Mouse (Mus musculus): Measurements from ENCODE around the gene Sbf2. TPM values are rescaled to one million over a fixed set of nuclear protein-coding genes. Genes with fewer than 3 reads are reported as not detected.
A peak's percentile ranks its signal among the peaks of the same experiment; 100 is the strongest.

Gene Sbf2
- total RNA-seq (2014; rRNA removed): 80.1 and 114 TPM in 2 replicates
- polyA plus RNA-seq (2015; fragmentation: Nextera tagmentation; extraction: Ambion mirVana): 31.5 and 41.0 TPM in 2 replicates

DNA sequence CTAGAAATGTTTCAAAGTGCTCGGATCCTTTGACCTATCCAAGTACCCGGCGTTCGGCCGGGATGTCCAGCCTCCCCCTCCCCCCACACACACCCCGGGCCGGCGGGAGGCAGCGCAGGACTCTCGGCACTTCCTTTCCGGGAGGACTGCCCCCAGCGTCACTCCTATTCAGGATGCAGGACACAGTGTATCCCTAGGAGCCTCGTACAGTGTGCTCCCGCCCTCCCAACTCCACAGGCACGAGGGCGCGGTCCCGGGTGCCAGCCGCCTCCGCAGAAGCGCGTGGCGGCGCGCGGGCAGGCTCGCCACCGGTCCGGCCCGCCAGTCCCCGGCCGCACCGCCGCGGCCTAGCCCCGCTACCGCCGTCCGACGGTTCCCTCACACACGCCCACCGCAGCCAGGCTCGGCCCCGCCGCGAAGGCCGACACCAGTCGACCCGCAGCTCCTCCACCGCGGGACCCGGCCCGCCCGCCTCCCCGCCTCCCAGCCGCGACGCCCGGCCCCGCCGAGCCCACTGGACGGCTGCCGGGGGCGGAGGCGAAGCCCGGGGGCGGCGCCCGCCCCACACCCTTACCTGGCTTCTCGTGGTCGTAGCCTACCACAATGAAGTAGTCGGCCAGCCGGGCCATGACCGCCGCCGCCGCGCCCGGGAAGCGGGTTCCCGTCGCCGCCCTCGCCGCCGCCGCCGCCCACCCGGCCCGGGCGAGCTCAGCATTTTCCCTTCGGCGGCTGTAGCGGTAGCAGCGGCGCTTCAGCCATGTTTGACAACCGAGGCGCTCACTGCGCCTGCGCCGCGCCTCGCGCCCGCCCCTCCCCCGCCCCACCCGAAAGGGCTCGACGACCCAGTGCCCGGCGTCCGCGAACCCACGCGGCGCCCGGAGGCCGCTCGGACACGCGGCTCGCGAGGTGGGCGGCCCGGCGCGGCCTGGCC lies at the start of gene Sbf2:
Sbf2 (minus strand) TSS at position 790 of the 931 bp plus-strand sequence.
- under 1% methylated on average over 47 of the region's 127 CpGs for WGBS
- ATAC-seq (ENCODE audit: low FRiP score): peak; percentile 90
- Histone ChIP-seq H3K27ac (ENCODE audit: low read depth, low read length) (peak within 1 kb of the TSS; percentile 96), H3K9me3 (ENCODE audit: low read length) (no peaks in the 10 kb centered on the region), H3K4me3 (ENCODE audit: low read depth, low read length) (peak within 1 kb of the TSS; percentile 98), H3K4me1 (ENCODE audit: insufficient read depth, low read length) (no peaks in the 10 kb centered on the region), H3K9ac (replicated peaks; ENCODE audit: low read length, poor library complexity, severe bottlenecking) (peak within 1 kb of the TSS; percentile 93), H3K4me2 (ENCODE audit: low read depth, low read length, poor library complexity, severe bottlenecking) (peak within 1 kb of the TSS; percentile 58), H3K27me3 (ENCODE audit: insufficient read depth, low read length) (no peaks in the 10 kb centered on the region), H3K36me3 (ENCODE audit: insufficient read depth, low read length) (no peaks in the 10 kb centered on the region)
- peak; percentile 88 for DNase-seq (ENCODE audit: low spot score)
- TF ChIP-seq CTCF (IDR thresholded peaks at IDR 0.05): peak; percentile 17

DNA sequence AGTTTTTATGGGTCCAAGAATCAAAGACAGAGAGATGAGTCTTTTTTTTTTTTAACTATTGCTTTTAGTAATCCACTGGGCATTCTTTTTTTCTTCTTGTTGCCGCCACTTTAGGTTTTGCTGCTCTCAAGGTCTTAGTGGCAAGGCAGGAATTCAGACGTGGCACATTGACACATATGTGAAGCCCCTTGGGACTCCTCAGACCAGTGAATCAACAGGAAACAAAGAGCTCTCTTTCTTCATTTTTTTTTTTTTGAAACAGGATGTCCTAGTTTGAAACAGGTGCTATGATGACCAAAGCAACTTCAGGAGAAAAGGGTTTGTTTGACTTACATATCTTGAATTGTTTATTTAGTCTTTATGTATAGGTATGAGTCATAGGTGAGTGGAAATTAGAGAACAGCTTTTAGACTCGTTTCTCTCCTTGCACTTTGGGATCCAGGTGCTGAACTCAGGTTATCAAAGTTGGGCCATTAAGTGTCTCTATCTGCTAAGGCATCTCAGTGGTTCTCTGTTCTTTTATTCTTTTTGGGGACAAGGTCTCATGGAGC lies 43.7 kb upstream of the Sbf2 start:
- Histone ChIP-seq H3K36me3 (ENCODE audit: insufficient read depth, low read length) (no peaks in the 10 kb centered on the region), H3K27me3 (ENCODE audit: insufficient read depth, low read length) (no peaks in the 10 kb centered on the region), H3K4me2 (ENCODE audit: low read depth, low read length, poor library complexity, severe bottlenecking) (no peak overlapping the region), H3K9ac (replicated peaks; ENCODE audit: low read length, poor library complexity, severe bottlenecking) (no peak overlapping the region), H3K4me3 (ENCODE audit: low read depth, low read length) (no peak overlapping the region), H3K27ac (ENCODE audit: low read depth, low read length) (no peak overlapping the region), H3K4me1 (ENCODE audit: insufficient read depth, low read length) (no peaks in the 10 kb centered on the region), H3K9me3 (ENCODE audit: low read length) (no peaks in the 10 kb centered on the region)
- ATAC-seq (ENCODE audit: low FRiP score) (no peak), DNase-seq (ENCODE audit: low spot score) (no peak)
- TF ChIP-seq CTCF (IDR thresholded peaks at IDR 0.05): no peak
- WGBS: 60% methylated on average over 3 of the region's 3 CpGs

DNA sequence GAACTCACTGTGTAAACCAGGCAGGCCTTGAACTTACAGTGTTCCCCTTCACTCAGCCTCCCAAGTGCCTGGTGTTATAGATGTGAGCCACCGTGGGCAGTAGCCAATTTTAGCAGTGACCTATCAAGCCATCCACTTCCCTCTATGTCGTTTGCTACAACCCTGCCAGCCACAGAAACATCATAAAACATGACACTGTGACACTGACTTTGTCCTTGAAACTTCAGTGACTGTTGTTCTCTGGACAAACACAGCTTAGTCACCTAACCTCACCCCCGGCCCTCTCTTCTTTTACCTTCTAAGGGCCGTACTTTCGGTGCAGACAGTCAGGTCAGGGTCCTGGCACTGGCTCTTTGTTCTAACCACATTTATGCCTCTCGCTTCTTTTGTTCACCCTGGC lies 41.2 kb upstream of the Sbf2 start:
- no peaks in the 10 kb centered on the region for H3K4me1 ChIP-seq (ENCODE audit: insufficient read depth, low read length)
- H3K27me3 ChIP-seq (ENCODE audit: insufficient read depth, low read length): no peaks in the 10 kb centered on the region
- ATAC-seq (ENCODE audit: low FRiP score) (no peak), DNase-seq (ENCODE audit: low spot score) (no peak)
- H3K4me2 ChIP-seq (ENCODE audit: low read depth, low read length, poor library complexity, severe bottlenecking): no peak overlapping the region
- H3K9me3 ChIP-seq (ENCODE audit: low read length): no peaks in the 10 kb centered on the region
- H3K9ac ChIP-seq (replicated peaks; ENCODE audit: low read length, poor library complexity, severe bottlenecking): no peak overlapping the region
- H3K36me3 ChIP-seq (ENCODE audit: insufficient read depth, low read length): no peaks in the 10 kb centered on the region
- no peak overlapping the region for H3K4me3 ChIP-seq (ENCODE audit: low read depth, low read length)
- H3K27ac ChIP-seq (ENCODE audit: low read depth, low read length): no peak overlapping the region
- WGBS: 73% methylated on average over 6 of the region's 6 CpGs
- no peak for TF ChIP-seq CTCF (IDR thresholded peaks at IDR 0.05)

DNA sequence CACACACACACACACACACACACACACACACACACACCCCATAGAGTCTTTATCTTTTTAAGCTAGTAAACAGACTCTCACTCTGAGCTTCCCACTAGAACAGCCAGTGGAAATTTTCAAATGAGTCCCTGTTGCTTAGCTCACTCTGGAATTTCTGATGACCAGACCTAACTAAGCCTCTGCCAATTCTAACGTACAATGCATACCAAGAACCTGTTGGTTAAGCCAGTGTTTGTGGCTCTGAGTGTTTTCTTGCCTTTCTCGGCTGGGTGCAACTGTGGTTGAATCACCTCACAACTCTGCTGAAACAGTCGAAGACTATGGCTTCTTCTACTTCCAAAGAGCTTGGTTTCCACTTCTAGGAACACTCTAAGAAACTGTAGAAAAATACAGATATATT lies 40.5 kb upstream of the Sbf2 start:
- ATAC-seq (ENCODE audit: low FRiP score) (no peak), DNase-seq (ENCODE audit: low spot score) (no peak)
- no peak overlapping the region for H3K9ac ChIP-seq (replicated peaks; ENCODE audit: low read length, poor library complexity, severe bottlenecking)
- 78% methylated on average over 3 of the region's 3 CpGs for WGBS
- TF ChIP-seq CTCF (IDR thresholded peaks at IDR 0.05): no peak
- H3K27ac ChIP-seq (ENCODE audit: low read depth, low read length): no peak overlapping the region
- H3K9me3 ChIP-seq (ENCODE audit: low read length): no peaks in the 10 kb centered on the region
- H3K4me2 ChIP-seq (ENCODE audit: low read depth, low read length, poor library complexity, severe bottlenecking): no peak overlapping the region
- no peak overlapping the region for H3K4me3 ChIP-seq (ENCODE audit: low read depth, low read length)
- H3K4me1 ChIP-seq (ENCODE audit: insufficient read depth, low read length): no peaks in the 10 kb centered on the region
- H3K27me3 ChIP-seq (ENCODE audit: insufficient read depth, low read length): no peaks in the 10 kb centered on the region
- no peaks in the 10 kb centered on the region for H3K36me3 ChIP-seq (ENCODE audit: insufficient read depth, low read length)

DNA sequence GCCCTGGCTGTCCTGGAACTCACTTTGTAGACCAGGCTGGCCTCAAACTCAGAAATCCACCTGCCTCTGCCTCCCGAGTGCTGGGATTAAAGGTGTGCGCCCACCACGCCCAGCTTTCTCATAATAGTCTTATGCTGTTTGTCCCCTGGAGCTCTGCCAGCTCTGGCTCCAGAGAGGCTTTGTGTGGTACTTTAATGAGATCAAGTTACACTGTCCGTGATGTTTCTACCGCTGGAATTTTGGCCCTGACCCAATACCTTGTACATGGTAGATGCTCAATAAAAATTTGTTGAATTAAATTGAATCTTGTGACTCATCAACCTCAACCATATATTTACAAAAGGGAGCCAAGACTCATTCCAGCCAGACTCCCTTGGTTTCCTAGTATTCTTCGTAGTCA lies 36.4 kb upstream of the Sbf2 start:
- Histone ChIP-seq H3K9ac (replicated peaks; ENCODE audit: low read length, poor library complexity, severe bottlenecking) (no peak overlapping the region), H3K27me3 (ENCODE audit: insufficient read depth, low read length) (no peaks in the 10 kb centered on the region), H3K4me1 (ENCODE audit: insufficient read depth, low read length) (no peaks in the 10 kb centered on the region), H3K9me3 (ENCODE audit: low read length) (0 out of 2 replicates have a peak, but pooled peaks cover 3% of the 10 kb centered on the region), H3K27ac (ENCODE audit: low read depth, low read length) (no peak overlapping the region), H3K4me3 (ENCODE audit: low read depth, low read length) (no peak overlapping the region), H3K4me2 (ENCODE audit: low read depth, low read length, poor library complexity, severe bottlenecking) (no peak overlapping the region), H3K36me3 (ENCODE audit: insufficient read depth, low read length) (no peaks in the 10 kb centered on the region)
- DNase-seq (ENCODE audit: low spot score) (no peak), ATAC-seq (ENCODE audit: low FRiP score) (no peak)
- 82% methylated on average over 6 of the region's 6 CpGs for WGBS
- TF ChIP-seq CTCF (IDR thresholded peaks at IDR 0.05): no peak

DNA sequence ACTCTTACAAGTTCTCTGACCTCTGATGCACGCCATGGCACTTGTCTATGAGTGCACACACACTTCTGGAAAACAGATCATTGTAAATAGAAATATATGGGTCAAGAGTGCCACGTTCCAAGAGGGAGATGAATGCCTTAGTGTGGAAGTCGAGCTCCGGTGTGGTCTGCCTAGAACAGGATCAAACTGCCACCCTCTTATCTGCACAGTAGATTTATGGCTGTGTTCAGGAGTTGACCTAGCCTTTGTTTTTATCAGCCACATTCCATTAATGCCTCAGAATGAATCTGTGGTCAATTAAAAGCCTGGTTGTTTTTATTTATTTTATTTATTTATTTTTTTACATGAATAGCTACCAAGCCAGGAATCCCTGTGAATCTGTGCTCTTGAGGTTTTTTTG lies 35.8 kb upstream of the Sbf2 start:
- 93% methylated on average over 4 of the region's 4 CpGs for WGBS
- DNase-seq (ENCODE audit: low spot score) (no peak), ATAC-seq (ENCODE audit: low FRiP score) (no peak)
- Histone ChIP-seq H3K4me1 (ENCODE audit: insufficient read depth, low read length) (no peaks in the 10 kb centered on the region), H3K36me3 (ENCODE audit: insufficient read depth, low read length) (no peaks in the 10 kb centered on the region), H3K27me3 (ENCODE audit: insufficient read depth, low read length) (no peaks in the 10 kb centered on the region), H3K9ac (replicated peaks; ENCODE audit: low read length, poor library complexity, severe bottlenecking) (no peak overlapping the region), H3K9me3 (ENCODE audit: low read length) (0 out of 2 replicates have a peak, but pooled peaks cover 3% of the 10 kb centered on the region), H3K4me3 (ENCODE audit: low read depth, low read length) (no peak overlapping the region), H3K27ac (ENCODE audit: low read depth, low read length) (no peak overlapping the region), H3K4me2 (ENCODE audit: low read depth, low read length, poor library complexity, severe bottlenecking) (no peak overlapping the region)
- no peak for TF ChIP-seq CTCF (IDR thresholded peaks at IDR 0.05)

Measured in midbrain, postnatal 0 days (tissue).